Mouse (Mus musculus): ENCODE data around the gene Pls3. TPM values are rescaled to one million over a fixed set of nuclear protein-coding genes. Genes with fewer than 3 reads are reported as not detected.

Pls3 gene
- polyA plus RNA-seq (2012; ENCODE audit: insufficient read depth, insufficient read length, missing spikeins): 16.2 TPM in 2 replicates

GRCm38 (mm10) chrX:75874332-75875291 lies at the start of gene Pls3:
TSS of gene Pls3 (minus strand) at chrX:75875182.
- H3K4me3 ChIP-seq (ENCODE audit: insufficient read depth, low read length): peak within 1 kb of the TSS; percentile 83
- TF ChIP-seq POLR2A (IDR thresholded peaks at IDR 0.05; ENCODE audit: borderline replicate concordance, low read depth, low read length) (no peak), CTCF (IDR thresholded peaks at IDR 0.05; ENCODE audit: low read depth, low read length) (no peak)
- H3K4me1 ChIP-seq (ENCODE audit: control insufficient read depth, insufficient read depth, low read length): peaks cover 9% of the 10 kb centered on the region
- H3K27ac ChIP-seq (ENCODE audit: insufficient read depth, low read depth, low read length): peak within 1 kb of the TSS; percentile 57

GRCm38 (mm10) chrX:75895716-75896115 lies 20.7 kb upstream of the Pls3 start:
- no peak overlapping the region for H3K4me3 ChIP-seq (ENCODE audit: insufficient read depth, low read length)
- TF ChIP-seq POLR2A (IDR thresholded peaks at IDR 0.05; ENCODE audit: borderline replicate concordance, low read depth, low read length): no peak
- TF ChIP-seq CTCF (IDR thresholded peaks at IDR 0.05; ENCODE audit: low read depth, low read length): no peak
- H3K4me1 ChIP-seq (ENCODE audit: control insufficient read depth, insufficient read depth, low read length): no peaks in the 10 kb centered on the region
- no peak overlapping the region for H3K27ac ChIP-seq (ENCODE audit: insufficient read depth, low read depth, low read length)

DNA sequence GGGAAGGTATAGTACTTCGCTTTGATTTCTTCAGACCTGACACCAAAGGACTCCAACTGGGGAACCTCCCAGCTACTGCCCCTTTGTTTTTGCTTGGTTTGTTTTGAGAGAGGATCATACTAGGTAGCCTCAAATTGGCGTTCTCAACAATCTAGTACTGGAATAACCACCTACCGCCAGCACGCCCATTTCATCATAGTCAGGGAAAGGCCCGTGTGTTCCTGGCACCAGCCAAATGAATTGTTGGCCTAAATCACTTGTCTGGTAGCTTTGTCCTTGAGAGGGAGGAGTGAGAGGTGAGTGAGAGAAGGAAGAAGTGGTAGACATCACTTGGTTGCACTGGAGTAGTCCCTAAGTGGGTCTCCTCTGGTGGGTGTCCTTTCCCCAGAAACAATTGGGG lies 584 bp upstream of the Pls3 start:
- H3K4me3 ChIP-seq (ENCODE audit: insufficient read depth, low read length): peak overlapping the region; percentile 83
- TF ChIP-seq CTCF (IDR thresholded peaks at IDR 0.05; ENCODE audit: low read depth, low read length) (no peak), POLR2A (IDR thresholded peaks at IDR 0.05; ENCODE audit: borderline replicate concordance, low read depth, low read length) (no peak)

DNA sequence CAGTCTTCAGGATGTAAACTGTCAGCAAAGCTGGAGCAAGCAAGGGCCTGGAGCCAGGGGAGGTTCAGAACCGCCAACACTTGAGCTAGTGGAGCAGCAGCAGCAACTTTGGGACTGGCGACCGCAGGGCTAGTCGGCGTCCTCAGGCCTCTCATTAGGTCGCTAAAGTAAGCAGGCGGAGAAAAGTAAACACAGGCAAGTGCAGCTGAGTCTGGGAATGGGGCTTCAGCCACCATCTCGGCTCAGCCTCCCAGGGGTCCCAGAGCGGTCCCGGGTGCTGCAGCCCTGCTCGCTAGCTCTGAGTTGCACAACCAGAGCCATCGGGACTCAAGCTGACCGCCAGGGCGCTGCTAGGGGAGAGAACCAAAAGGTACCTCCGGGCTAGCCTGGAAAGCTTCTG lies 1.2 kb downstream of the Pls3 start:
- no peak for TF ChIP-seq CTCF (IDR thresholded peaks at IDR 0.05; ENCODE audit: low read depth, low read length)
- TF ChIP-seq POLR2A (IDR thresholded peaks at IDR 0.05; ENCODE audit: borderline replicate concordance, low read depth, low read length): no peak
- Histone ChIP-seq H3K27ac (ENCODE audit: insufficient read depth, low read depth, low read length) (no peak overlapping the region), H3K4me3 (ENCODE audit: insufficient read depth, low read length) (peak overlapping the region; percentile 83)

More for the DNA sequence above, 584 bp upstream of the Pls3 start:
- no peak overlapping the region for H3K27ac ChIP-seq (ENCODE audit: insufficient read depth, low read depth, low read length)
- peaks cover 9% of the 10 kb centered on the region for H3K4me1 ChIP-seq (ENCODE audit: control insufficient read depth, insufficient read depth, low read length)

GRCm38 (mm10) chrX:75873253-75873652 lies 1.7 kb downstream of the Pls3 start:
- H3K4me1 ChIP-seq (ENCODE audit: control insufficient read depth, insufficient read depth, low read length): peaks cover 9% of the 10 kb centered on the region
- TF ChIP-seq POLR2A (IDR thresholded peaks at IDR 0.05; ENCODE audit: borderline replicate concordance, low read depth, low read length) (no peak), CTCF (IDR thresholded peaks at IDR 0.05; ENCODE audit: low read depth, low read length) (no peak)
- no peak overlapping the region for H3K4me3 ChIP-seq (ENCODE audit: insufficient read depth, low read length)
- H3K27ac ChIP-seq (ENCODE audit: insufficient read depth, low read depth, low read length): no peak overlapping the region

More for the DNA sequence above, 1.2 kb downstream of the Pls3 start:
- peaks cover 9% of the 10 kb centered on the region for H3K4me1 ChIP-seq (ENCODE audit: control insufficient read depth, insufficient read depth, low read length)

GRCm38 (mm10) chrX:75871855-75872254 lies 3.1 kb downstream of the Pls3 start:
- no peak overlapping the region for H3K27ac ChIP-seq (ENCODE audit: insufficient read depth, low read depth, low read length)
- H3K4me1 ChIP-seq (ENCODE audit: control insufficient read depth, insufficient read depth, low read length): peaks cover 9% of the 10 kb centered on the region
- TF ChIP-seq CTCF (IDR thresholded peaks at IDR 0.05; ENCODE audit: low read depth, low read length) (no peak), POLR2A (IDR thresholded peaks at IDR 0.05; ENCODE audit: borderline replicate concordance, low read depth, low read length) (no peak)
- H3K4me3 ChIP-seq (ENCODE audit: insufficient read depth, low read length): no peak overlapping the region

GRCm38 (mm10) chrX:75861715-75862114 lies 13.3 kb downstream of the Pls3 start:
- Histone ChIP-seq H3K4me3 (ENCODE audit: insufficient read depth, low read length) (no peak overlapping the region), H3K27ac (ENCODE audit: insufficient read depth, low read depth, low read length) (no peak overlapping the region), H3K4me1 (ENCODE audit: control insufficient read depth, insufficient read depth, low read length) (no peaks in the 10 kb centered on the region)
- TF ChIP-seq CTCF (IDR thresholded peaks at IDR 0.05; ENCODE audit: low read depth, low read length) (no peak), POLR2A (IDR thresholded peaks at IDR 0.05; ENCODE audit: borderline replicate concordance, low read depth, low read length) (no peak)

DNA sequence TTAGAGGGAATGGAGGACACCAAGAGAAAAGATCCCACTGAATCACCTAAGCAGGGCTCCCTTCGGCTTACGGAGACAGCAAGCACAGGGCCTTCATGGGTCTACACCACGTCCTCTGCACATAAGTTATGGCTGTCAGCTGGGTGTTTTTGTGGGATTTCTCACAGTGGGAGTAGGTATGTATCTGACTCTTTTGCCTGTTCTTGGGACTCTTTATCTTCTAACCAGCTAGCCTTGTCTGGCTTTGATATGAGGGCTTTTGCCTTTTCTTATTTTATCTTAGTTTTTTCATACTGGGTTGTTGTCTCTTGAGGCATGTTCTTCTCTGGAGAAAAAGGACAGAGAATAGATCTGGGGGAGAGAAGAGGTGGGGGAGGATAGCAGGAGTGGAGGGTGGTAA lies 20.7 kb downstream of the Pls3 start:
- TF ChIP-seq CTCF (IDR thresholded peaks at IDR 0.05; ENCODE audit: low read depth, low read length): no peak
- no peak for TF ChIP-seq POLR2A (IDR thresholded peaks at IDR 0.05; ENCODE audit: borderline replicate concordance, low read depth, low read length)
- Histone ChIP-seq H3K27ac (ENCODE audit: insufficient read depth, low read depth, low read length) (no peak overlapping the region), H3K4me1 (ENCODE audit: control insufficient read depth, insufficient read depth, low read length) (no peaks in the 10 kb centered on the region), H3K4me3 (ENCODE audit: insufficient read depth, low read length) (no peak overlapping the region)

GRCm38 (mm10) chrX:75844290-75844689 lies 30.7 kb downstream of the Pls3 start:
- Histone ChIP-seq H3K27ac (ENCODE audit: insufficient read depth, low read depth, low read length) (no peak overlapping the region), H3K4me3 (ENCODE audit: insufficient read depth, low read length) (no peak overlapping the region), H3K4me1 (ENCODE audit: control insufficient read depth, insufficient read depth, low read length) (peaks cover 13% of the 10 kb centered on the region)
- TF ChIP-seq POLR2A (IDR thresholded peaks at IDR 0.05; ENCODE audit: borderline replicate concordance, low read depth, low read length): no peak
- TF ChIP-seq CTCF (IDR thresholded peaks at IDR 0.05; ENCODE audit: low read depth, low read length): no peak

DNA sequence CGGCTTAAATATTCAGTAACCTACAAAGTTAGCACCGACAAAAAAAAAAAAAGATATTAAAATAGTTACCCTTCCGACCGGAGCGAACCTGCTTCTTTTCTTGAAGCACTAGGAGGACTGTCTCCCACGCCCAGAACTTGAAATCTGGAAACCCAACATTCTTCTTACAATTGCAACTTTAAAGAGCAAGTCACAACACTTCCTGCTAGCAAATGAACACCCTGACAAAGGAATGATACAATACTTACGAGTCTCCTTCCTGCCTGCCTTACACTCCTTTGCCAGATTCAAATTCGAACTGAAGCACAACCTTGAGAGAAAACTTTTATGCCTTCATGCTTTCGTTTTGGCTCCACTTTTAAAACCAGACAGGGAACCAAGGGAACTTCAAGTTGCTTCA lies 32.1 kb downstream of the Pls3 start:
- Histone ChIP-seq H3K27ac (ENCODE audit: insufficient read depth, low read depth, low read length) (no peak overlapping the region), H3K4me3 (ENCODE audit: insufficient read depth, low read length) (no peak overlapping the region)
- TF ChIP-seq CTCF (IDR thresholded peaks at IDR 0.05; ENCODE audit: low read depth, low read length) (no peak), POLR2A (IDR thresholded peaks at IDR 0.05; ENCODE audit: borderline replicate concordance, low read depth, low read length) (no peak)

More for the DNA sequence above, 32.1 kb downstream of the Pls3 start:
- H3K4me1 ChIP-seq (ENCODE audit: control insufficient read depth, insufficient read depth, low read length): peaks cover 13% of the 10 kb centered on the region
